Mouse (Mus musculus): ENCODE results near the gene Tfr2.

- no peak for TF ChIP-seq CTCF (IDR thresholded peaks at IDR 0.05; ENCODE audit: borderline replicate concordance, insufficient read depth, low read length)
- peak; percentile 92 for TF ChIP-seq POLR2A (IDR thresholded peaks at IDR 0.05; ENCODE audit: low read depth, low read length)
Measured at GRCm38 (mm10) chr5:137610548-137611244, 41.1 kb downstream of the Tfr2 start.

All from embryonic fibroblast, embryonic 13.5 days (primary cell).